Comparison of ENCODE assay signal across 7 mouse cellular contexts in the genomic region with DNA sequence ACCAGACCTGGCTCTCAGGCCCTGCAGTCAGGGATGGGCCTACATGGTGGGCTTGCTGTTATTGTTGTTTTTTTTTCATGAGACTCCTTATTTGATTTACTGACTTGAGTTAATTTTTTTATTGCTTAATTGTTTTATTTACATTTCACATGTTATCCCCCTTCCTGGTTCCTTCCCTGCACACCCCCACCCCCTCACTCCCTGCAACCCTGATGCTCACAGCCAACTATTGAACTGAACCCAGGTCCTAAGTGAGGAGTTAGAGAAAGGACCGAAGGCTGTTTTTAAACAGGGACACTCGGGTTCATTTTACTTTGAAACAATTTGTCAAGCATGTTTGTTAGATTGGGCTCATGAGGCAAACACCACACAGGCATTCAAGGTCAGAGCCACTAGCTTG.
DNase-seq lines count a peak whose midpoint lies in the region.
"Not testable (repeated sequence)": the region's sequence is repeated elsewhere in the genome, so short reads cannot be mapped to it uniquely, and the experiment has no call there.

No protein-coding gene starts in this region.

- DNase-seq in adrenal gland, postnatal 4 days (ENCODE audit: low spot score in 2 of 2), result peak; percentile 13
- DNase-seq in gastrocnemius, postnatal 14 days, result peak; percentile 16
- peak; percentile 5 for DNase-seq in kidney, adult 18-20 months
- DNase-seq in left cerebral cortex, adult 18-20 months (ENCODE audit: low spot score in 2 of 2), result peak; percentile 5 to 7
- DNase-seq in ovary, adult 18-20 months (ENCODE audit: low spot score), result peak; percentile 9
- DNase-seq in spleen, postnatal 4 days (ENCODE audit: low spot score in 2 of 2), result peak; percentile 20 to 75
- DNase-seq in urinary bladder, adult 2 months (ENCODE audit: low spot score), result peak; percentile 25

- intact Hi-C loops in gastrocnemius, postnatal 14 days (cut with DNase I; ENCODE audit: low total_unique reads), result not testable (repeated sequence)

Comparison
In these comparisons a context has a peak if more than half of its experiments do, and no peak if none do; other contexts are left out.
1. Peak in every context shown above with its lines: DNase-seq.